ENCODE assay signal across 17 mouse cellular contexts in genomic region chr6:21823694-21824093, GRCm38 (mm10). TPM values are rescaled to one million over a fixed set of nuclear protein-coding genes. Genes with fewer than 3 reads are reported as not detected.
A peak's percentile ranks its signal among the peaks of the same experiment; 100 is the strongest.
DNase-seq lines count a peak whose midpoint lies in the region; ATAC-seq and TF ChIP-seq lines count a peak whose summit lies in the region.
"Had no signal": no experiment of that assay in that cellular context is flagged by ENCODE, and none has a peak within 500 bp of the region (broad histone marks: within the 10 kb centered on the region; RNA-seq: fewer than 3 reads in every experiment).

No protein-coding gene starts in this region.

- peaks cover 5% of the 10 kb centered on the region; the same call in 1 of the 2 replicates for H3K4me1 ChIP-seq in heart, postnatal 0 days (ENCODE audit: control insufficient read depth, insufficient read depth)
- peaks cover 9% of the 10 kb centered on the region for H3K4me1 ChIP-seq in lung, embryonic 14.5 days (ENCODE audit: insufficient read depth)
- peaks cover 18% of the 10 kb centered on the region for H3K4me1 ChIP-seq in intestine, embryonic 15.5 days (replicated peaks)
- peaks cover 6% of the 10 kb centered on the region; the same call in 1 of the 2 replicates for H3K4me1 ChIP-seq in limb, embryonic 14.5 days (ENCODE audit: control insufficient read depth, insufficient read depth, low read length)
- H3K4me1 ChIP-seq: embryonic facial prominence, embryonic 15.5 days; neural tube, embryonic 12.5 days had no signal

- TF ChIP-seq POLR2A in limb, embryonic 14.5 days (IDR thresholded peaks at IDR 0.05; ENCODE audit: borderline replicate concordance, extremely low read depth, insufficient read depth, insufficient read length), result no peak

- no peak for ATAC-seq in heart, postnatal 0 days (ENCODE audit: insufficient read depth, low read depth)
- peak; percentile 42; the same call in 1 of the 2 replicates for ATAC-seq in lung, embryonic 14.5 days (ENCODE audit: insufficient read depth)
- no peak for ATAC-seq in intestine, embryonic 15.5 days
- ATAC-seq in limb, embryonic 14.5 days (ENCODE audit: low FRiP score, low read depth), result no peak
- ATAC-seq: CD4-positive, CD25-positive, alpha-beta regulatory T cell, adult 4 months; forebrain, embryonic 14.5 days; inflammation-experienced regulatory T-cells, adult 6 months; midbrain, embryonic 16.5 days had no signal

- no peak overlapping the region for H3K9ac ChIP-seq in heart, postnatal 0 days (replicated peaks; ENCODE audit: low read depth, low read length)
- no peak overlapping the region for H3K9ac ChIP-seq in lung, embryonic 14.5 days
- H3K9ac ChIP-seq in intestine, embryonic 15.5 days, result no peak overlapping the region
- H3K9ac ChIP-seq in limb, embryonic 14.5 days (ENCODE audit: low read depth, low read length, severe bottlenecking), result no peak overlapping the region
- H3K9ac ChIP-seq: embryonic facial prominence, embryonic 15.5 days; neural tube, embryonic 12.5 days had no signal

- no peak for TF ChIP-seq CTCF in heart, postnatal 0 days (IDR thresholded peaks at IDR 0.05; ENCODE audit: low read depth)
- no peak for TF ChIP-seq CTCF in lung, embryonic 14.5 days (IDR thresholded peaks at IDR 0.05; ENCODE audit: low read depth)

- 72% methylated on average over 7 of the region's 7 CpGs for WGBS in heart, postnatal 0 days
- WGBS in lung, embryonic 14.5 days, result 80% methylated on average over 7 of the region's 7 CpGs
- 62% methylated on average over 7 of the region's 7 CpGs for WGBS in intestine, embryonic 15.5 days
- 81% methylated on average over 7 of the region's 7 CpGs for WGBS in limb, embryonic 14.5 days

- DNase-seq in heart, postnatal 0 days (ENCODE audit: low spot score), result no peak
- DNase-seq in heart, postnatal 4 days, result no peak
- no peak for DNase-seq in lung, embryonic 14.5 days
- DNase-seq in lung, postnatal 36 days, result no peak
- no peak for DNase-seq in limb, embryonic 14.5 days (ENCODE audit: low spot score)
- no peak for DNase-seq in adrenal gland, adult (ENCODE audit: inconsistent age in 2 of 2, low spot score in 1 of 2)
- no peak for DNase-seq in right cerebral cortex, postnatal 25 days
- DNase-seq: cerebellum, adult 11-12 months; left cerebral cortex, postnatal 4 days; spleen, adult 18-20 months had no signal

- no peaks in the 10 kb centered on the region for H3K27me3 ChIP-seq in heart, postnatal 0 days (ENCODE audit: control insufficient read depth, insufficient read depth, low read length)
- H3K27me3 ChIP-seq in lung, embryonic 14.5 days (ENCODE audit: insufficient read depth, low read length), result no peaks in the 10 kb centered on the region
- no peaks in the 10 kb centered on the region for H3K27me3 ChIP-seq in intestine, embryonic 15.5 days (replicated peaks)
- H3K27me3 ChIP-seq in limb, embryonic 14.5 days (ENCODE audit: control insufficient read depth, insufficient read depth, low read length), result no peaks in the 10 kb centered on the region
- H3K27me3 ChIP-seq: embryonic facial prominence, embryonic 15.5 days; neural tube, embryonic 12.5 days had no signal

- H3K4me3 ChIP-seq in heart, postnatal 0 days (ENCODE audit: low read depth, low read length), result peak overlapping the region; percentile 30
- no peak overlapping the region for H3K4me3 ChIP-seq in lung, embryonic 14.5 days (ENCODE audit: low read depth, low read length)
- H3K4me3 ChIP-seq in intestine, embryonic 15.5 days (replicated peaks), result no peak overlapping the region; the same call in 1 of the 2 replicates
- no peak overlapping the region for H3K4me3 ChIP-seq in limb, embryonic 14.5 days (replicated peaks; ENCODE audit: low read length)
- H3K4me3 ChIP-seq: embryonic facial prominence, embryonic 15.5 days; neural tube, embryonic 12.5 days had no signal

- H3K27ac ChIP-seq in heart, postnatal 0 days (ENCODE audit: low read depth), result peak overlapping the region; percentile 86
- peak overlapping the region; percentile 40 for H3K27ac ChIP-seq in lung, embryonic 14.5 days (ENCODE audit: low read depth)
- peak overlapping the region; percentile 66; the same call in 1 of the 2 replicates for H3K27ac ChIP-seq in intestine, embryonic 15.5 days
- H3K27ac ChIP-seq in limb, embryonic 14.5 days (replicated peaks; ENCODE audit: low read depth, low read length), result no peak overlapping the region
- H3K27ac ChIP-seq: embryonic facial prominence, embryonic 15.5 days; neural tube, embryonic 12.5 days had no signal

- H3K4me2 ChIP-seq in heart, postnatal 0 days (ENCODE audit: low read depth, low read length), result peak overlapping the region; percentile 58
- peak overlapping the region; percentile 40 for H3K4me2 ChIP-seq in lung, embryonic 14.5 days
- H3K4me2 ChIP-seq in intestine, embryonic 15.5 days (replicated peaks), result peak overlapping the region; percentile 45
- H3K4me2 ChIP-seq in limb, embryonic 14.5 days (replicated peaks; ENCODE audit: low read depth, low read length, severe bottlenecking), result 0 out of 2 replicates have a peak overlapping the region, but pooled peaks have one; percentile 26
- H3K4me2 ChIP-seq: embryonic facial prominence, embryonic 15.5 days; neural tube, embryonic 12.5 days had no signal

- no peak for TF ChIP-seq EP300 in heart, postnatal 0 days (IDR thresholded peaks at IDR 0.05; ENCODE audit: low read depth)

- peaks cover 4% of the 10 kb centered on the region; the same call in 1 of the 2 replicates for H3K36me3 ChIP-seq in heart, postnatal 0 days (replicated peaks; ENCODE audit: control insufficient read depth, insufficient read depth, low read length)
- 0 out of 2 replicates have a peak, but pooled peaks cover 3% of the 10 kb centered on the region for H3K36me3 ChIP-seq in lung, embryonic 14.5 days (ENCODE audit: insufficient read depth)
- no peaks in the 10 kb centered on the region for H3K36me3 ChIP-seq in intestine, embryonic 15.5 days
- H3K36me3 ChIP-seq in limb, embryonic 14.5 days (ENCODE audit: control insufficient read depth, insufficient read depth, low read length), result no peaks in the 10 kb centered on the region
- H3K36me3 ChIP-seq: embryonic facial prominence, embryonic 15.5 days; neural tube, embryonic 12.5 days had no signal

- H3K9me3 ChIP-seq in heart, postnatal 0 days (replicated peaks; ENCODE audit: control insufficient read depth, low read length), result no peaks in the 10 kb centered on the region
- H3K9me3 ChIP-seq in lung, embryonic 14.5 days (ENCODE audit: low read depth, low read length), result no peaks in the 10 kb centered on the region
- H3K9me3 ChIP-seq in intestine, embryonic 15.5 days, result no peaks in the 10 kb centered on the region
- no peaks in the 10 kb centered on the region for H3K9me3 ChIP-seq in limb, embryonic 14.5 days (ENCODE audit: control insufficient read depth, low read length)
- H3K9me3 ChIP-seq: embryonic facial prominence, embryonic 15.5 days; neural tube, embryonic 12.5 days had no signal

RNA-seq across cellular contexts. Expression of gene Tspan12, which starts 28.6 kb away (rescaled TPM):
- 32.3 and 37.4 TPM in 2 replicates for total RNA-seq in heart, postnatal 0 days (2014; rRNA removed; ENCODE audit: low replicate concordance)
- polyA plus RNA-seq in heart, postnatal 0 days (2015; fragmentation: Nextera tagmentation; extraction: Ambion mirVana), result 83.6 and 95.1 TPM in 2 replicates
- 10 to 100 TPM; 87.2 to 94.4 TPM for total RNA-seq in heart, postnatal 4 days (2021)
- polyA plus RNA-seq in lung, embryonic 14.5 days (2014; fragmentation: Nextera tagmentation; extraction: Ambion mirVana), result 53.0 and 53.7 TPM in 2 replicates
- polyA plus RNA-seq in intestine, embryonic 15.5 days (2015; fragmentation: Nextera tagmentation; extraction: Ambion mirVana), result 72.9 and 80.5 TPM in 2 replicates
- polyA plus RNA-seq in limb, embryonic 14.5 days (2012; rRNA removed), result 10.2 and 10.5 TPM in 2 replicates
- 34.0 and 39.6 TPM in 2 replicates for polyA plus RNA-seq in limb, embryonic 14.5 days (2014; fragmentation: Nextera tagmentation; extraction: Ambion mirVana)
- polyA plus RNA-seq: CD4-positive, CD25-positive, alpha-beta regulatory T cell, adult 4 months; inflammation-experienced regulatory T-cells, adult 6 months had no signal
